Mouse (Mus musculus): ENCODE measurements around the gene Ing4.
A peak's percentile ranks its signal among the peaks of the same experiment; 100 is the strongest.

Gene Ing4

GRCm38 (mm10) chr6:125039533-125040153, at the start of gene Ing4:
Gene Ing4, plus strand, starts transcription at chr6:125039760.
- peak; percentile 92 for DNase-seq (ENCODE audit: inconsistent ontology term)

DNA sequence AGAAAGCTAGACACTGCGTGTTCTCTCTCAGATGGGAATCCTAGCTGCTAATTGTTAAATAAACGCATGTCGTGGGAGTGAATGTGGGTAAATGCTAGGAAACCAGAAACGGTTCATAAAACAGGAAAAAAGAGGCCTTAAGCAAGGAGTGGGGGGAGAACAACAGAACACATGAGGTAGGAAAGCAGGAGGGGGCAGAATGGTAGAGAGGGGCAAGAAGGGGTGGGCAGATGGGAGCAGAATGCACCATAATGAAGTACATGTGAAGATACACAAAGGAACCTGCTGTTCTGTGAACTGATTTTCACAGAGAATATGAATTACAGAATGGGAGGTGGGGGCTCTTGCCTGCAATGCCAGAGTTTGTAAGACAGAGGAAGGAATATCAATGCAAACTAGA, 47.3 kb upstream of the Ing4 start:
- no peak for DNase-seq (ENCODE audit: inconsistent ontology term)

DNA sequence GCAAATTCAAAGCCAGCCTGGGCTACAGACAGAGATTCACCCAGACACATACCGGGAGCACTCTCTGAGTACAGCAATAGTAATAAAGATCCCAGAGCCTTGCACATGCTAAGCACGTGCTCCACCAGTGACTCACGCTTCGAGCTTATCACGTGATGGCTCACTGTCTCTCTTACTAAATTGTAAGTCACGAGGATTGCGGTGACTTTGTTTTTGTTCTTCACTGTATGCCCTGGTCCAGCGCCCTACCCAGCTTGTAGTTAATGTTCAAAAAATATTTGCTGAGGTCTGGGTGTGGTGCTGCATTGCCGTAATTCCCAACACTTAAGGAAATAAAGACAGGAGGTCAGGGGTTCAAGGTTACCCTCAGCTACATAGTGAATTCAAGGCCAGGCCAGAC, 46.2 kb upstream of the Ing4 start:
- DNase-seq (ENCODE audit: inconsistent ontology term): no peak

DNA sequence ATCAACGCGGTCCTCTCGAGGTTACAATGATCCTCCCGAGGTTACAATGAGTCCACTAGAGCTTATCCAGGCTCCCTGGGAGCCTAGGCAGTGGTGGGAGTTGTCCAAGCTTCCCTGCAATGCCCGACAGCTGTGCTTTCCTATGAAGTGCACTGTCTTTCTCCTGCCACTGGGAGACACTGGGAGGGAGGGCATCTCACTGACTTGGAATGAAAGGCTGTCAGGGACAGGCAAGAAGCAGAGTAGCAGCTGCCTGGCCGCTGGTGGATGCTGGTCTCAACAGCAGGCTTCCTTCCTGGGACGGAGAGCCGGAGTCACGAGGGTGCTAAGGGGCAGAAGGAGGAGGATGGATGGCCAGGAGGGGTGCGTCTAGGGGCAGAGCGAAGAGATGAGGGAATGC, 45.7 kb upstream of the Ing4 start:
- peak; percentile 43 for DNase-seq (ENCODE audit: inconsistent ontology term)

GRCm38 (mm10) chr6:124995246-124995645, 44.3 kb upstream of the Ing4 start:
- peak; percentile 33 for DNase-seq (ENCODE audit: inconsistent ontology term)

DNA sequence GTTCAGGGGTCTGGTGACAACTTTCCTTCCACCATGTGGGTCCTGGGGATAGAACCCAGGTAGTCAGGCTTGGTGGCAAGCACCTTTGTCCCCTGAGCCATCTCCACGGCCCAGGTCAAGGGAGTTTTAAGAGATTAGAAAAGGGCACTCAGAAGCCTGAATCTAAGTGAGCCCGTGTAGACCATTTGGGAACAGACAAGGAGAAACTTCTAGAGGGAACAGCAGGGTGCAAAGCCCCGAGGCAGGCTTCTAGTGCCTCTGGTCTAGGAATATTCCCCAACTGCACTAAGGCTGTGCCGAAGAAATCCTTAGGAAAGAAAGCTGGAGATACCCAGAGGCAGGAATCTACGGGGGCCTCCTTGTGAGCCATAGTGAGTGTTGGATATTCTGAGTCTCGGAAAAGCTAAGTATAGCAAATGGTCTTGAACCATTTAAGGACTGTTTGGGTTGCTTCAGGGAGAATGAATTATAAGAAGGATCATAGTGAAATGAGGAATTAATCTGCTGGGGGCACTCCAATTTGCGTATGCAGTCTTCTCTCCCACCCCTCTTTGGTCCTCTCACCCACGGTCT, 43.6 kb upstream of the Ing4 start:
- no peak for DNase-seq (ENCODE audit: inconsistent ontology term)

DNA sequence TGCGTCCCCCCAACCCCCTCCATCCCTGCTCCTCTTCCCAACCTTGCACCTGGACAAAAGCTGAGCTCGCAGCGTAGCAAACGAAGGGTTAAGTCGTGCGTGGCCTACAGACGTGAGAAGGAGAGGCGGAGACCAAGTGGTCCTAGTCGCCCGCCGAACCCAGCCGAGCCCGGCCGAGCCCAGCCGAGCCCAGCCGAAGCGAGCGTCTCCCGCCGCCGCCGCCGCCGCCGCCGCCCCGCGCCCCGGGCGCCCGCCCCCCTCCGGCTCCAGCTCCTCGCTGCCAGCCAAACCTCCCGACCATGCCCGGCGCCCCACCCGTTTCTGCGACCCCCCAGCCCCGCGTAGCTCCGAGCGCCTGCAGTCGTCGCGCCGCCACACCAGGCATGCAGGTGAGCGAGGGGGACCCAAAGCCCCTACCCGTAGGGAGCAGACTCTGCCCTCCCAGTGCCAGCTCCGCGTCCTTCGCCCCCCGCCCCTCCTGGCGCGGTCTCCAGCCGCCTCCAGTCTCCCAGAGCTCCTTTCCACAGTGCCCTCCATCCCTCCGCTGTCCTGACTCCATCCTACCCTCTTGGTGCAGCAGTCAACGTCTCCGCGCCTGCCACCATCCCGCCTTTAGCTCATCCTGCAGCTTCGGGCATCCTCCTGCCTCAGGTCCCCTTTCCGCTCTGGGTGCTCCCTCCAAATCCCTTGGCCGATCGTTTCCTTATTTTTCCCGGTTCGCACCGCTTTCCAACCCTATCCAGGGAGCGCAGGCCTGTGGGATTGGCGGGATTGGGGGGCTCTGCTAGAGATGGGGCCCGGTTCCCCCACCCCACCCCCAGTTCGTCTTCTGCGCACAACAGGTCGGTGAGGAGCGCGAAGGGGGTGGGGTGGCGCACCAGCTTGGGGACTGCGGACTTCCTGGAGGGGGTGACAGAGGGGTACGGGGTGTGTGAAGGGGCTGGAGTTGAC, 42.7 kb upstream of the Ing4 start, which contains the start of gene Pianp:
TSS of gene Pianp (plus strand) at position 144 of the 951 bp plus-strand sequence.
- DNase-seq (ENCODE audit: inconsistent ontology term): peak; percentile 72

DNA sequence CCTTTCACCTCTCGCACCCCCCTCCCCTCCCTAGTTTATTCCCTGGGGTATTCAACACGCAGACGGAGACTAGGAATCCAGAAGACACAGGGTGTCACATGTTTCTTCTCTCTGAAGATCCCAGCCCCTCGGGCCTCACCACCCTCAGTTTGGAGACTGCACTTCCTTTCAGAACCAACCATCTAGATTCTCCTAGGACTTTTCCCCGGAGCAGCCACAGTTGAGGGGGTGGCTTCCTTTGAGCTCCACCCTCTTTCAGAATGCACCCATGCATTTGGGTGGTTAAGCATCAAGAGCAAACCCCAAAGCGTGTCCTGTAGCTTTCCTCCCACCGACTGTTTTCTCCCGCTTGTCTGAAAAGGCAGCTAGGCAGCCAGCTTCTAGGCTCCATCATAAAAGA, 41.5 kb upstream of the Ing4 start:
- no peak for DNase-seq (ENCODE audit: inconsistent ontology term)

GRCm38 (mm10) chr6:124999091-124999490, 40.5 kb upstream of the Ing4 start:
- DNase-seq (ENCODE audit: inconsistent ontology term): no peak

DNA sequence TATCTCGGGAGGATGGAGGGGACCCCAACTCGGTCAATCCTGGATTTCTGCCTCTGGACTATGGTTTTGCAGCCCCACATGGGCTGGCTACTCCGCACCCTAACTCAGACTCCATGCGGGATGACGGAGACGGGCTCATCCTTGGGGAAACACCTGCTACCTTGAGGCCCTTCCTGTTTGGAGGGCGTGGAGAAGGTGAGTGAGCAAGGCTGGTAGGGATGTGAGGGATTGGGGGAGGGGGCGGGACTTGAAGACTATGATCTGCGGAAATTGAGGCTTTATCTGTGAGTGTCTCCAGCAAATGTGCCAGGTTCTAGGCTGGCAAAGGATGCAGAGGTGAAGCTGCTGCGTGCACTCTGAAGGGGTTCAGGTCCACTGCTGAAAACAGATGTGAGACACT, 40.0 kb upstream of the Ing4 start:
- no peak for DNase-seq (ENCODE audit: inconsistent ontology term)

DNA sequence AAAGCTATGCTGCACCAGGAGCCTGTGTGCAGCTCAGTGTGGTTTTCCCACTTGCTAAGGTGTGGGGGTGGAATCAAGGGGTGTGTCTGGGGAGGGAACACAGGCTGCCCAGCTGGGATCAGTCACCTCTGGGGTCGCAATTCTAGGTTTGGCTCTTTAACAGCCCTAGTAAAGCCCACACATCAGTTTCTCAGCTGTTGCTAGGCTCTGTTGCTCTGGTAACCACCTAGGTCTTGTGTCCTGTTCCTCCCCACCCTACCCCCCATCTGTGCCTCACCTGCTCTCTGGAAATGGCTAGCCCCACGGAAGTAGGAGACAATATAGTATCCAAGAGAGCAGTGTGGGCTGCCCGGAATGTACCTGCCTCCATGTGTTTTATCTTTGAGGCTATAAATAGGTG, 35.9 kb upstream of the Ing4 start:
- DNase-seq (ENCODE audit: inconsistent ontology term): no peak

DNA sequence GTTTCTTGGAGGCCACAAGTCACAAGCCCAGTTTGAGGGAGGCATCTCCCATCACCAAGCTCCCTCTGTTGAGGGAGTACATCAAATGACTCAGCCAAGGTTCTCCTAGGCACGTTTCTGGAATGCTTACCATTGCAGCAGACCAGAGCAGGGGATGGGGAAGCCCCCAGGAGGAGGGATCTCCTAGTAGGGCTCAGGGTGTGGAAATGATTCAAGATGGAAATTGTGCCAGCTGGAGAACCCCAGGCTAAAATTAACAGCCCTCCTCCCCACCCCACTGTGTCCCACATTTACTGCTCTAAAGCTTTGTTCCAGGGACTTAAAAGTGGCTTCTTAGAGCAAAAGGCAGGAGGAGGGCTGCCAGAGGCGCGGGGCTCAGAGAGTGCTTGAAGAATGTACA, 34.5 kb upstream of the Ing4 start:
- no peak for DNase-seq (ENCODE audit: inconsistent ontology term)

DNA sequence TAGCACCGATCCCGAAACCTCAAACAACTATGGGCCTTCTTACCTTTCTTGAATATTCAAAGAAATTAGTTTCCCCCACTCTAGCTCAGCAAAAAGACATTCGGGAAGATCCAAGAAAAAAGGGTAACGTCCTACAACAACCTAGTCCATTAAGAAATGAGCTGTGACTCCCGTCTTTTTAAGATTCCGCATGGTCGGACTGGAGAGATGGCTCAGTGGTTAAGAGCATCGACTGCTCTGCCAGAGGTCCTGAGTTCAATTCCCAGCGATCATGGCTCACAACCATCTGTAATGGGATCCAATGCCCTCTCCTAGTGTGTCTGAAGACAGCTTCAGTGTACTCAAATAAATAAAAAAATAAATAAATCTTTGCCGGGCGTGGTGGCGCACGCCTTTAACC, 31.5 kb upstream of the Ing4 start:
- DNase-seq (ENCODE audit: inconsistent ontology term): no peak

DNA sequence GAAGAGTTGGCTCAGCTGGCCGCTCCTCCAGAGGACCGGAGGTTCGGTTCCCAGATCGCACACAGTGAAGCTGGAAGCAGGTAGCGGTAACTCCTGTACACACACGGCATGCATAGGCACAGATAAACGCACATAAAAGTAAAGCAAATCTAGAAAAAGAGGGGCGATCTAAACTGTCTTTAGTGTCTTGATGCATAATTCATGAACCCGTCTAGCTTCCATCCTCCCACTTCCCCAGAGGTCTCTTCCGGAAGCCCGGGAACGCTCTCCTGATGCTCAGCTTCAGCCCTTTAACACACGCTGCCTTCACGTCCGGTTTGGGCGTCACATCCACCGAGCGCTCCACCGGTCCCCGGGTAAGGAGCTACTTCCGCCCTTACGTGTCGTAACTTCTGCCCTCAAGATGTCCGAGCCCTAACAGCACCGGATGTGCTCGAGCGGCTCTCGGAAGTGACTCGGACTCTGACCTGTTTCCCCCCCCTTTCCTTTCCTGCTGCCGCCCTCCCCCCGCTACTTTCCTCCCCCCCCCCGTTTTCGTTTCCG, 30.9 kb upstream of the Ing4 start:
- DNase-seq (ENCODE audit: inconsistent ontology term): peak; percentile 98

DNA sequence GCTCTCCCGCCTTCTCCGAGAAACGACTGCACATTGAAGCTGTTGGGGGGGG, 30.6 kb upstream of the Ing4 start, which contains the start of gene Zfp384:
TSS of gene Zfp384 (plus strand) at position 17 of the 52 bp plus-strand sequence.
- no peak for DNase-seq (ENCODE audit: inconsistent ontology term)

GRCm38 (mm10) chr6:125009181-125010073, 30.1 kb upstream of the Ing4 start:
- DNase-seq (ENCODE audit: inconsistent ontology term): peak; percentile 94

- no peak for DNase-seq (ENCODE audit: inconsistent ontology term)
Measured at GRCm38 (mm10) chr6:125017682-125018081, 21.9 kb upstream of the Ing4 start.

DNA sequence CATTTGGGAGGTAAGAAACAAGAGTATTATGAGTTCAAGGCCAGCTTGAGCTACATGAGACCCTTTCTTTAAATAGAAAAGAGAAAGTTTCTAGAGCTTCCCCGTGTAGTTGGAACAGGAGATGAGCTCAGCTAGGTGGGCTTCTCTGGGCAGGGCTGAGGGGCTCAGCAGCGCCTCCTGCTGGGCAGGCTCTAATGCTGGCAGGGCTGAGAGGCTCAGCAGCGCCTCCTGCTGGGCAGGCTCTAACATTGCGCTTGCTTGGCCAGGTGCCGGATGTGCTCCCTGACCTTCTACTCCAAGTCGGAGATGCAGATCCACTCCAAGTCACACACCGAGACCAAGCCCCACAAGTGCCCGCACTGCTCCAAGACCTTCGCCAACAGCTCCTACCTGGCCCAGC, 9.0 kb upstream of the Ing4 start:
- DNase-seq (ENCODE audit: inconsistent ontology term): peak; percentile 13

DNA sequence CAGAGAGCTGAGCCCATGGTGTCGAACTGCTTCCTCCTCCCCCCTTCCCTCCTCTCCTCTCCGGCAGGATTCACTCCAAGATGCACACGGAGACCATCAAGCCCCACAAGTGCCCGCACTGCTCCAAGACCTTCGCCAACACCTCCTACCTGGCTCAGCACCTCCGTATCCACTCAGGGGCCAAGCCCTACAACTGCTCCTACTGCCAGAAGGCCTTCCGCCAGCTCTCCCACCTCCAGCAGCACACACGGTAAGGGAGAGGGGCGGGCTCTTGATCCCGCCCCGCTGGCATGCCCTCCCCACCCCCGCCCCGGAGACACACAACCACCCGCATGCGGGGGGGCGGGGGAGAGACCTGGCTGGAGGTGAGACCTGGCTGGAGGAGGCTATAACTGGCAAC, 8.0 kb upstream of the Ing4 start:
- no peak for DNase-seq (ENCODE audit: inconsistent ontology term)

DNA sequence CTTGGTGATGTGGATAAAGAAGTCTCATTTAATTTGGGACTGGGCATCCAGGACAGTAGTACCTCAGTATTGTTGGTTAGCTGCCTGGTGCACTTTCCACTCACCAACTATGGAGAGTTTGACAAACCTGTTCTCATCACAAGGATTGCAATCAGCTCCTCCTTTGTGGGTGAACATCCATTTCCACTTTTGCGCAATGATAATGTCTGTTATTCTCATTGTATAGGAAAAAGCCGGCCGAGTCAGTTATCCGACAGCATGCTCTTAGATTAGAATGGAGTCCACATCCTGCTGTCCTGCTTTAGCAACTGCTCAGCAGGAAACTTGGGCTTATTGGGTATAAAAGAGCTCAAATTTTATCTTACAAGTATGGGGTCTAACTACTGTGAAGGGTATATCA, 894 bp upstream of the Ing4 start:
- no peak for DNase-seq (ENCODE audit: inconsistent ontology term)

- no peak for DNase-seq (ENCODE audit: inconsistent ontology term)
Measured at GRCm38 (mm10) chr6:125039131-125039530, 429 bp upstream of the Ing4 start.

DNA sequence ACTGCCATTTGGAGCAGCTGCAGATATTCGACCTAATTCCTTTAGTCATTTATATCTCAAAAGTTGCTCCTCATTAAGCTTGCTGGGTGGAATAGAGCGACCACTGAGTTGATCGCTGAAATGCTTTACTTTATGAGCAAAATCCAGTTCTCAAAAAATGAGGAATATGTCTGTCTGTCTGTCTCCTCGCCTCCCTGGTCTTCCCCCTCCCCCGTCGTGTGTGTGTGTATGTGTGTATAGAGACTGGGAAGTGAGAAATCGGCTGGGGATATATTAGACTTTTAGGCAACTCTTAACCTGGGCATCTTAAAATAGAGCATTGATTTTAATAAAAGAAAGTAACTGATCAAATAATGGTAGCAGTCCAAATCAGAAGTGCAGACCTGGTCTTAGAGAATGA, 661 bp downstream of the Ing4 start:
- no peak for DNase-seq (ENCODE audit: inconsistent ontology term)

Data from Muller cell, postnatal 12 days (primary cell).